ENCODE assay signal across 16 mouse cellular contexts in the genomic region with DNA sequence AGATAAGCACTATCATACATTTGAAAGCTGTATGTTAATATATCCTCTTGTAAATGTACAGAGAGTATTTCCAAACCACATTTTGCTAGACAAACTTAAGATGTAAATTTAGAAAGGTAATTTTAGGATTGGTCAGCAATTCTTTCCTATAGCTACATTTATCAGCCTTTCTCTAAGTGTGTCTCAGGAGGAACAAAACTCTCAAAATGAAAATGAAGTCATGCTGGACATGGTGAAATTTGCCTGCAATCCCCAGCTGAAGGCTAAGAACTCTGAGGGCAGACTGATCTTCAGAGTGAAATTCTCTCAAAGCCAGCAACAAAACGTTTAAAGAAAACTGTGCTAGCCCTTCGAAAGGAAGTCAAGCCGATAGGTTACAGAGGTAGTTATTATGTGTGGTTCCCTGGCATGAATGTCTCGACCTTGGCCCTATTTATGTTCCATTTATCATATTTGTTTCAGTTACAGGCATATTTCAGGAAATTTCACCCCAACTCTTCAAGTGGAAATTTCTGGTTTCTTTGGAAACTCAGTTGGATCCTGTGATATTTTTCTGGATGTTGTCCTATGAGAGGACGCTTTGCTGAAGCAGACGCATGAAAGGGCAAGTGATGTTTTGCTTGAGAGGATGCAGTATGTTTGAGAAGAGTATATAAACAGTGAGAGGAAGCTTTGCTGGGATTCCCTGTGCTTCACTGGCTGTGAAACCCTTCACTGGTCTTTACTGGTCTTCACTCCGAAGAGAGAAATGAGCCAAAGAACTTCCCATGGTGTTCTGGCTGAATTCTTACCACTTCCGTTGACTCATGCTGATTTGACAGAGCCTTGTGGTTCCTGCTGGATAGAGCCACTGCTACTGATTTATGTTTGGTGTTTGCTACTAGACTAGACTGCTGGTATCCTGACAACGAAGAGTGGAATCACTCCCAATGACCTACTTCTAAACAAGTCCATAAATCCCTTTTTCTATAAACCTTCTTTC. TPM values are rescaled to one million over a fixed set of nuclear protein-coding genes. Genes with fewer than 3 reads are reported as not detected.
DNase-seq lines count a peak whose midpoint lies in the region; ATAC-seq lines count a peak whose summit lies in the region.
"Had no signal": no experiment of that assay in that cellular context is flagged by ENCODE, and none has a peak within 500 bp of the region (broad histone marks: within the 10 kb centered on the region; RNA-seq: fewer than 3 reads in every experiment).

No protein-coding gene starts in this region.

- 83% methylated on average over 9 of the region's 9 CpGs for WGBS in midbrain, embryonic 11.5 days
- 83% methylated on average over 9 of the region's 9 CpGs for WGBS in midbrain, embryonic 15.5 days

- no peaks in the 10 kb centered on the region for H3K9me3 ChIP-seq in midbrain, embryonic 11.5 days (ENCODE audit: control insufficient read depth, low read length)
- no peaks in the 10 kb centered on the region for H3K9me3 ChIP-seq in midbrain, embryonic 15.5 days
- H3K9me3 ChIP-seq: embryonic facial prominence, embryonic 15.5 days; heart, embryonic 12.5 days; hindbrain, embryonic 15.5 days; liver, embryonic 13.5 days; midbrain, embryonic 10.5 days; neural tube, embryonic 12.5 days had no signal

- no peak for ATAC-seq in midbrain, embryonic 11.5 days (ENCODE audit: low FRiP score)
- ATAC-seq in midbrain, embryonic 15.5 days (replicated peaks) = no peak

- no peaks in the 10 kb centered on the region for H3K4me1 ChIP-seq in midbrain, embryonic 11.5 days (ENCODE audit: control insufficient read depth, insufficient read depth, low read length)
- H3K4me1 ChIP-seq in midbrain, embryonic 15.5 days = no peaks in the 10 kb centered on the region
- H3K4me1 ChIP-seq: embryonic facial prominence, embryonic 15.5 days; heart, embryonic 12.5 days; hindbrain, embryonic 15.5 days; midbrain, embryonic 10.5 days; neural tube, embryonic 12.5 days had no signal

- no peak overlapping the region for H3K9ac ChIP-seq in midbrain, embryonic 11.5 days (ENCODE audit: low read length)
- H3K9ac ChIP-seq in midbrain, embryonic 15.5 days = no peak overlapping the region
- H3K9ac ChIP-seq: embryonic facial prominence, embryonic 15.5 days; heart, embryonic 12.5 days; hindbrain, embryonic 15.5 days; liver, embryonic 13.5 days; neural tube, embryonic 12.5 days had no signal

- no peak overlapping the region for H3K27ac ChIP-seq in midbrain, embryonic 11.5 days (ENCODE audit: low read depth, low read length)
- no peak overlapping the region for H3K27ac ChIP-seq in midbrain, embryonic 15.5 days
- H3K27ac ChIP-seq: embryonic facial prominence, embryonic 15.5 days; hindbrain, embryonic 15.5 days; left cerebral cortex, adult 2 months; liver, embryonic 13.5 days; midbrain, embryonic 10.5 days; neural tube, embryonic 12.5 days had no signal

- no peaks in the 10 kb centered on the region for H3K36me3 ChIP-seq in midbrain, embryonic 11.5 days (ENCODE audit: control insufficient read depth, insufficient read depth, low read length)
- H3K36me3 ChIP-seq in midbrain, embryonic 15.5 days (replicated peaks) = no peaks in the 10 kb centered on the region
- H3K36me3 ChIP-seq: embryonic facial prominence, embryonic 15.5 days; heart, embryonic 12.5 days; hindbrain, embryonic 15.5 days; liver, embryonic 13.5 days; midbrain, embryonic 10.5 days; neural tube, embryonic 12.5 days had no signal

- H3K4me2 ChIP-seq in midbrain, embryonic 11.5 days = no peak overlapping the region
- H3K4me2 ChIP-seq in midbrain, embryonic 15.5 days = no peak overlapping the region
- H3K4me2 ChIP-seq: embryonic facial prominence, embryonic 15.5 days; heart, embryonic 12.5 days; hindbrain, embryonic 15.5 days; liver, embryonic 13.5 days; neural tube, embryonic 12.5 days had no signal

- DNase-seq in adrenal gland, adult 8-10 months = peak; percentile 23
- DNase-seq in adrenal gland, adult 18-20 months (ENCODE audit: low spot score in 2 of 2) = no peak
- DNase-seq in midbrain, embryonic 11.5 days (ENCODE audit: low spot score, missing footprints) = peak; percentile 39
- peak; percentile 64 for DNase-seq in fibroblast of lung, adult 2 months (ENCODE audit: low read depth)
- no peak for DNase-seq in urinary bladder, postnatal 4 days (ENCODE audit: low spot score in 2 of 2)
- no peak for DNase-seq in ovary, postnatal 36 days (ENCODE audit: low spot score)
- no peak for DNase-seq in layer of hippocampus, adult 11-12 months (ENCODE audit: low spot score)
- DNase-seq: kidney, postnatal 14 days; liver, embryonic 13.5 days had no signal

- H3K4me3 ChIP-seq in midbrain, embryonic 11.5 days (ENCODE audit: low read depth, low read length) = no peak overlapping the region
- H3K4me3 ChIP-seq in midbrain, embryonic 15.5 days = no peak overlapping the region
- H3K4me3 ChIP-seq: embryonic facial prominence, embryonic 15.5 days; heart, embryonic 12.5 days; hindbrain, embryonic 15.5 days; left cerebral cortex, adult 2 months; liver, embryonic 13.5 days; midbrain, embryonic 10.5 days; neural tube, embryonic 12.5 days had no signal

- no peaks in the 10 kb centered on the region for H3K27me3 ChIP-seq in midbrain, embryonic 11.5 days (ENCODE audit: control insufficient read depth, insufficient read depth, low read length)
- H3K27me3 ChIP-seq in midbrain, embryonic 15.5 days (replicated peaks) = no peaks in the 10 kb centered on the region
- H3K27me3 ChIP-seq: embryonic facial prominence, embryonic 15.5 days; heart, embryonic 12.5 days; hindbrain, embryonic 15.5 days; liver, embryonic 13.5 days; neural tube, embryonic 12.5 days had no signal

RNA-seq across cellular contexts. Expression of gene Fbxo48, which starts 49.5 kb away (rescaled TPM):
- under 1 TPM; 0.12 to 0.75 (median 0.35) TPM for total RNA-seq in adrenal gland, adult 8-10 months (2022)
- total RNA-seq in adrenal gland, adult 18-20 months (2021) = under 1 TPM; 0.32 to 0.33 TPM
- 2.4 and 2.8 TPM in 2 replicates for polyA plus RNA-seq in midbrain, embryonic 11.5 days (2014; fragmentation: Nextera tagmentation; extraction: Ambion mirVana)
- polyA plus RNA-seq in midbrain, embryonic 15.5 days (2015; fragmentation: Nextera tagmentation; extraction: Ambion mirVana) = 0.32 and 0.37 TPM in 2 replicates

RNA-seq across cellular contexts. Expression of gene Cnrip1, which starts 50.7 kb away (rescaled TPM):
- 10 to 100 TPM; 15.4 to 34.1 (median 24.1) TPM for total RNA-seq in adrenal gland, adult 8-10 months (2022)
- 10 to 100 TPM; 13.5 to 15.5 TPM for total RNA-seq in adrenal gland, adult 18-20 months (2021)
- polyA plus RNA-seq in midbrain, embryonic 11.5 days (2014; fragmentation: Nextera tagmentation; extraction: Ambion mirVana) = 25.1 and 27.0 TPM in 2 replicates
- 162 and 170 TPM in 2 replicates for polyA plus RNA-seq in midbrain, embryonic 15.5 days (2015; fragmentation: Nextera tagmentation; extraction: Ambion mirVana)

RNA-seq across cellular contexts. Expression of gene Plek, which starts 51.5 kb away (rescaled TPM):
- total RNA-seq in adrenal gland, adult 8-10 months (2022) = 10 to 100 TPM in 1 of 4 experiments, 1 to 10 TPM in 3; 4.6 to 11.9 (median 7.8) TPM
- total RNA-seq in adrenal gland, adult 18-20 months (2021) = 1 to 10 TPM; 5.3 to 7.1 TPM
- 6.1 and 7.6 TPM in 2 replicates for polyA plus RNA-seq in midbrain, embryonic 11.5 days (2014; fragmentation: Nextera tagmentation; extraction: Ambion mirVana)
- 4.0 and 4.1 TPM in 2 replicates for polyA plus RNA-seq in midbrain, embryonic 15.5 days (2015; fragmentation: Nextera tagmentation; extraction: Ambion mirVana)

Comparison
In these comparisons a context has a peak if more than half of its experiments do, and no peak if none do; other contexts are left out.
1. DNase-seq: peak in adrenal gland, adult 8-10 months (single experiment), midbrain, embryonic 11.5 days (single experiment) and fibroblast of lung, adult 2 months (single experiment); none in adrenal gland, adult 18-20 months (0 of 2), urinary bladder, postnatal 4 days (0 of 2), ovary, postnatal 36 days (single experiment) and layer of hippocampus, adult 11-12 months (single experiment).